Mouse (Mus musculus) lung, adult 2 months (tissue): ENCODE measurements around the gene Lrrc37a.

Experiments used
- CTCF ChIP-seq: fragments of 200-500 bp; IDR thresholded peaks from 2 replicates; pipeline ENCODE4 v1.5.1; 2011; ENCODE audit warnings: mild to moderate bottlenecking, low read length, control low read depth; ENCODE audit not compliant: insufficient read depth
- POLR2A ChIP-seq: fragments of 200-500 bp; IDR thresholded peaks from 2 replicates; pipeline ENCODE4 v1.6.1; 2011; ENCODE audit warnings: low read depth, mild to moderate bottlenecking, control low read depth, low read length, borderline replicate concordance; ENCODE audit errors: extremely low read depth

- TF ChIP-seq POLR2A = no peak
- TF ChIP-seq CTCF = no peak
Observed at GRCm38 (mm10) chr11:103419667-103420066, 84.7 kb downstream of the Lrrc37a start.
